In genomic region chr11:86852534-86853054, GRCm38 (mm10) we compare ENCODE assay signal across 8 mouse cellular contexts. TPM values are rescaled to one million over a fixed set of nuclear protein-coding genes. Genes with fewer than 3 reads are reported as not detected.
DNase-seq lines count a peak whose midpoint lies in the region; ATAC-seq and TF ChIP-seq lines count a peak whose summit lies in the region.

No protein-coding gene starts in this region.

- no peaks in the 10 kb centered on the region for H3K27me3 ChIP-seq in liver, embryonic 15.5 days
- no peaks in the 10 kb centered on the region for H3K27me3 ChIP-seq in liver, embryonic 12.5 days (replicated peaks)
- H3K27me3 ChIP-seq in forebrain, postnatal 0 days (ENCODE audit: insufficient read depth, low read length): no peaks in the 10 kb centered on the region

- peak; percentile 36 to 80 for DNase-seq in adrenal gland, adult (ENCODE audit: inconsistent age in 2 of 2, low spot score in 1 of 2)
- DNase-seq in adrenal gland, postnatal 4 days (ENCODE audit: low spot score in 2 of 2): no peak
- no peak for DNase-seq in forebrain, postnatal 0 days
- peak; percentile 81 for DNase-seq in retina, embryonic 14.5 days (ENCODE audit: low spot score)
- DNase-seq in thymus, postnatal 0 days (ENCODE audit: low spot score): no peak
- no peak for DNase-seq in frontal cortex, postnatal 25 days (ENCODE audit: low spot score in 2 of 2)

- H3K9ac ChIP-seq in liver, embryonic 15.5 days: no peak overlapping the region
- H3K9ac ChIP-seq in liver, embryonic 12.5 days: no peak overlapping the region
- no peak overlapping the region for H3K9ac ChIP-seq in forebrain, postnatal 0 days

- WGBS in liver, embryonic 15.5 days (ENCODE audit: insufficient replicate concordance): 64% methylated on average over 13 of the region's 13 CpGs
- WGBS in liver, embryonic 12.5 days (ENCODE audit: insufficient replicate concordance): 74% methylated on average over 13 of the region's 13 CpGs
- WGBS in forebrain, postnatal 0 days: 12% methylated on average over 13 of the region's 13 CpGs

- H3K4me1 ChIP-seq in liver, embryonic 15.5 days (replicated peaks): no peaks in the 10 kb centered on the region; the same call in 1 of the 2 replicates
- no peaks in the 10 kb centered on the region for H3K4me1 ChIP-seq in liver, embryonic 12.5 days
- 0 out of 2 replicates have a peak, but pooled peaks cover 10% of the 10 kb centered on the region for H3K4me1 ChIP-seq in forebrain, postnatal 0 days (ENCODE audit: insufficient read depth)

- TF ChIP-seq CTCF in forebrain, postnatal 0 days (IDR thresholded peaks at IDR 0.05; ENCODE audit: low read depth): no peak

- H3K36me3 ChIP-seq in liver, embryonic 15.5 days (replicated peaks): no peaks in the 10 kb centered on the region
- H3K36me3 ChIP-seq in liver, embryonic 12.5 days: no peaks in the 10 kb centered on the region
- no peaks in the 10 kb centered on the region for H3K36me3 ChIP-seq in forebrain, postnatal 0 days (ENCODE audit: insufficient read depth)

- H3K4me3 ChIP-seq in liver, embryonic 15.5 days (replicated peaks): no peak overlapping the region
- no peak overlapping the region for H3K4me3 ChIP-seq in liver, embryonic 12.5 days
- H3K4me3 ChIP-seq in forebrain, postnatal 0 days (ENCODE audit: low read depth, low read length): no peak overlapping the region

- 0 out of 2 replicates have a peak overlapping the region, but pooled peaks have one; percentile 14 for H3K27ac ChIP-seq in liver, embryonic 15.5 days (replicated peaks)
- H3K27ac ChIP-seq in liver, embryonic 12.5 days: no peak overlapping the region
- no peak overlapping the region for H3K27ac ChIP-seq in forebrain, postnatal 0 days (ENCODE audit: low read depth, low read length)

- no peaks in the 10 kb centered on the region for H3K9me3 ChIP-seq in liver, embryonic 15.5 days (replicated peaks)
- no peaks in the 10 kb centered on the region for H3K9me3 ChIP-seq in liver, embryonic 12.5 days (replicated peaks)
- H3K9me3 ChIP-seq in forebrain, postnatal 0 days (ENCODE audit: low read length): no peaks in the 10 kb centered on the region

- no peak overlapping the region; the same call in 1 of the 2 replicates for H3K4me2 ChIP-seq in liver, embryonic 15.5 days
- no peak overlapping the region for H3K4me2 ChIP-seq in liver, embryonic 12.5 days
- H3K4me2 ChIP-seq in forebrain, postnatal 0 days (ENCODE audit: low read depth): 0 out of 2 replicates have a peak overlapping the region, but pooled peaks have one; percentile 4

- no peak for ATAC-seq in liver, embryonic 15.5 days (ENCODE audit: insufficient read depth)
- no peak for ATAC-seq in liver, embryonic 12.5 days
- ATAC-seq in forebrain, postnatal 0 days: peak; percentile 25; the same call in 1 of the 2 replicates

RNA-seq across cellular contexts. Expression of gene Dhx40, which starts 45.0 kb away (rescaled TPM):
- 10 to 100 TPM; 40.1 to 41.1 TPM for total RNA-seq in adrenal gland, postnatal 4 days (2021)
- 8.8 and 9.3 TPM in 2 replicates for polyA plus RNA-seq in liver, embryonic 15.5 days (2015; fragmentation: Nextera tagmentation; extraction: Ambion mirVana)
- polyA plus RNA-seq in liver, embryonic 12.5 days (2016; fragmentation: Nextera tagmentation; extraction: Ambion mirVana): 10.0 TPM in 2 replicates
- total RNA-seq in forebrain, postnatal 0 days (2014; rRNA removed): 28.0 and 31.6 TPM in 2 replicates
- 13.6 and 18.3 TPM in 2 replicates for polyA plus RNA-seq in forebrain, postnatal 0 days (2015; fragmentation: Nextera tagmentation; extraction: Ambion mirVana)
- polyA plus RNA-seq in thymus, postnatal 0 days (2015; fragmentation: Nextera tagmentation; extraction: Ambion mirVana): 20.2 and 20.3 TPM in 2 replicates

Comparison
In these comparisons a context has a peak if more than half of its experiments do, and no peak if none do; other contexts are left out.
1. DNase-seq: peak in adrenal gland, adult (2 of 2) and retina, embryonic 14.5 days (single experiment); none in adrenal gland, postnatal 4 days (0 of 2), forebrain, postnatal 0 days (single experiment), thymus, postnatal 0 days (single experiment) and frontal cortex, postnatal 25 days (0 of 2).